Mouse (Mus musculus) heart, embryonic 11.5 days (tissue): ENCODE results near the gene Nrxn2. TPM values are rescaled to one million over a fixed set of nuclear protein-coding genes. Genes with fewer than 3 reads are reported as not detected.

Source experiments
- ATAC-seq: fragments of 200-750 bp; cut with Nextera tagmentation; replicated peaks from 2 replicates; pipeline ENCODE4 v1.8.0; 2017; ENCODE audit warnings: moderate library complexity; ENCODE audit not compliant: insufficient number of reproducible peaks, low FRiP score, low TSS enrichment
- H3K27ac ChIP-seq: fragments of 300-500 bp; sonication (generic); 2 replicates; pipeline ENCODE4 v1.5.1; 2014; ENCODE audit warnings: mild to moderate bottlenecking, low read depth, low read length
- H3K27me3 ChIP-seq: fragments of 300-500 bp; sonication (generic); 2 replicates; pipeline ENCODE4 v1.6.1; 2014; ENCODE audit warnings: mild to moderate bottlenecking, low read length, mixed read lengths; ENCODE audit not compliant: control insufficient read depth, insufficient read depth
- H3K36me3 ChIP-seq: fragments of 300-500 bp; sonication (generic); 2 replicates; pipeline ENCODE4 v1.6.1; 2014; ENCODE audit warnings: mild to moderate bottlenecking, low read length, moderate library complexity, mixed read lengths; ENCODE audit not compliant: control insufficient read depth, insufficient read depth
- H3K4me1 ChIP-seq: fragments of 300-500 bp; sonication (generic); 2 replicates; pipeline ENCODE4 v1.6.1; 2014; ENCODE audit warnings: low read length; ENCODE audit not compliant: control insufficient read depth, insufficient read depth
- H3K4me2 ChIP-seq: fragments of 300-500 bp; sonication (generic); 2 replicates; pipeline ENCODE4 v1.6.1; 2014; ENCODE audit warnings: mild to moderate bottlenecking, moderate library complexity
- H3K4me3 ChIP-seq: fragments of 300-500 bp; sonication (generic); 2 replicates; pipeline ENCODE4 v1.5.1; 2014; ENCODE audit warnings: low read depth, low read length
- H3K9ac ChIP-seq: fragments of 300-500 bp; sonication (generic); 2 replicates; pipeline ENCODE4 v1.6.1; 2014; ENCODE audit warnings: mild to moderate bottlenecking, low read depth, low read length, moderate library complexity
- H3K9me3 ChIP-seq: fragments of 300-500 bp; sonication (generic); replicated peaks from 2 replicates; pipeline ENCODE4 v1.6.1; 2016; ENCODE audit warnings: low read length; ENCODE audit not compliant: control insufficient read depth
- WGBS: fragments of 180-500 bp; shearing (Covaris S2); extraction: QIAGEN DNeasy Blood & Tissue Kit; methylation state at CpG from one replicate; pipeline ENCODE4 v1.1.7; 2014; ENCODE audit not compliant: insufficient replicate concordance; 5-methylcytosine and 5-hydroxymethylcytosine counted together
- polyA plus RNA-seq: library from polyadenylated mRNA; unstranded; fragments of >200 nt; fragmentation: Nextera tagmentation; extraction: Ambion mirVana; gene quantifications from 2 replicates; pipeline ENCODE4 v1.2.1, GENCODE M21; 2014

Gene Nrxn2
- polyA plus RNA-seq, 1 experiment from 2014 or later, result 1.6 TPM

DNA sequence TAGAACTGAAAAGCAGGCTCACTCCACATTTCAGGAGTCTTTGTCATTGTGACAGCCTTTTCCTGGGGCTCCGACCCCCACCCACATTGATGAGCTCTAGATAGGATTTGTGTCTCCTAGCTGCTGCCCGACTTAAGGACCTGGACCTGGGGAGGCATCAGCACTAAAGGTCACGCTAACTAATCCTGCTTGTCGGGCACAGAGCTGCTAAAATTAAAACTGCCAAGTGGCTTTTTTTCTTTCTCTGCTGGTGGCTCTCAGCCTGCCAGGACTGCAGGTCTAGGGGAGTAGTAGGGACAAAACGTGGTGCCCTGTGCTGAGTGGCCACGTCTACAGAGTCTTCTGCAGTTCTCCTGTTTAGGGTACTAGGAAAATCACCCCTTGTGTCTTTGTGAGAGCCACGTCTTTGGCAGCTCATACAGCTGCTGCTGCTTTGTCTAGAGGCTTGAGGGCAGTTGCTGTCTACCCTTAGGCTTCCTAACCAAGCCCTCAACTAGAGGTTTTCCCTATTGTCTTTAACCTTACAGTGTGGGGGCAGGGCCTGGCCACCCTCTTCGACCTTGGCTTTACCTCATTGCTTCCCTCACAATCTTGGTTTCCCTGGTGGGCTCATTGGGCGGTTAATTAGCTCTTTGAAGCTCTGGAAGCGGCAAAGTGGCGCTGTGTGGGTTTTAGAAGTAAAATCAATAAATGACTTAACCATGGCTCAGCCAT lies 41.0 kb upstream of the Nrxn2 start:
- Histone ChIP-seq H3K27ac (no peak overlapping the region), H3K4me1 (peaks cover 11% of the 10 kb centered on the region), H3K36me3 (peaks cover 51% of the 10 kb centered on the region), H3K27me3 (no peaks in the 10 kb centered on the region), H3K9ac (no peak overlapping the region), H3K9me3 (no peaks in the 10 kb centered on the region), H3K4me2 (no peak overlapping the region), H3K4me3 (no peak overlapping the region)
- 77% methylated on average over 11 of the region's 11 CpGs for WGBS
- ATAC-seq, result no peak

DNA sequence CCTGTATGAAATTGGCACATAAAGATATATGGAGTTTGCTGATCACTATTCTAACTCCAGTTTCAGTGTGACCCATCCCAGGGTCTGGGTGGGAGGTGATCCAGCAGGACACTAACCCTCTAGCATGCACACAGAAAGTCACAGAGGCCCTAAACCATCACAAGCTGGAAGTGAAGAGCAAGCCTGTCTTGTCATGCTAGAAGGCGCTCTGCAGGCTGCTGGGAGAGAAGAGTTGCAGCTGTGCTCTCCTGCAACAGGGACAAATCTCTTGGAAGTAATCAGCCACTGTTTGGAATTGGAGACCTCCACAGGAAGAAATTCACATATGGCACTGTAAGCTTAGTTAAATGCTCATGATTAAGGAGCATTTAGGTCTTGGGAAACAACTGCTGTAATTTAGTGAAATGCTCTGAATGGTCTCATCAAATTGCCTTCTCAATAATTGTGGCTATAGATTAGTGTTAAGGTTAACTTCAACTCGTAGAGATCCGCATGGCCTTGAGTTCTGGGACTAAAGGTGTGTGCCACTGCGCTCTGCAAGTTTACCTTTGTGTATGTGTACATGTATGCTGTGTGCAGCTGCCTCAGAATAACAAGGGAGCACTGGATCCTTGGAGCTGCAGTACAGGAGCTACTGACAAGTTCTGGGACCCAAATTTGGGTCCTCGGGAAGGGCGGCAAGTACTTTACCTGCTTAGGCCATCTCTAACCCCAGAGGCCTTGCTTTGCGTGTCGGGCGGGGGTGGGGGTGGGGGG lies 37.9 kb upstream of the Nrxn2 start:
- Histone ChIP-seq H3K4me1 (peaks cover 26% of the 10 kb centered on the region), H3K4me2 (no peak overlapping the region), H3K4me3 (no peak overlapping the region), H3K36me3 (peaks cover 23% of the 10 kb centered on the region), H3K27me3 (no peaks in the 10 kb centered on the region), H3K9me3 (no peaks in the 10 kb centered on the region), H3K9ac (no peak overlapping the region), H3K27ac (no peak overlapping the region)
- 89% methylated on average over 9 of the region's 9 CpGs for WGBS
- ATAC-seq, result no peak

DNA sequence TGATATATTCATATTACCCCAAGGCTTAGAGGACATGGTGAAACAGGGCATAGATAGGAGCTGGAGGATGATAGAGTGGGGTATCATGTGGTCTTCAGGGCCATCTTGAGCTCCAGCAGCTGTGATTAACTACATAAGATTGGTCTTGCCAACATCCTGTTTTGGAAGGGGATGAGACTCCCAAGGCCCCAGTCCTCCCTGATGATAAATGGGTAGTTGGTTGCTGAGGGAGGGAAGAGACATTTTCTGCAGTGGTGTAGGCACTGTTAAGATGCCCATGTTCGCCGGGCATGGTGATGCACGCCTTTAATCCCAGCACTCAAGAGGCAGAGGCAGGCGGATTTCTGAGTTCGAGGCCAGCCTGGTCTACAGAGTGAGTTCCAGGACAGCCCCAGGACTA lies 37.3 kb upstream of the Nrxn2 start:
- 96% methylated on average over 5 of the region's 5 CpGs for WGBS
- H3K27me3 ChIP-seq, result no peaks in the 10 kb centered on the region
- no peak overlapping the region for H3K27ac ChIP-seq

DNA sequence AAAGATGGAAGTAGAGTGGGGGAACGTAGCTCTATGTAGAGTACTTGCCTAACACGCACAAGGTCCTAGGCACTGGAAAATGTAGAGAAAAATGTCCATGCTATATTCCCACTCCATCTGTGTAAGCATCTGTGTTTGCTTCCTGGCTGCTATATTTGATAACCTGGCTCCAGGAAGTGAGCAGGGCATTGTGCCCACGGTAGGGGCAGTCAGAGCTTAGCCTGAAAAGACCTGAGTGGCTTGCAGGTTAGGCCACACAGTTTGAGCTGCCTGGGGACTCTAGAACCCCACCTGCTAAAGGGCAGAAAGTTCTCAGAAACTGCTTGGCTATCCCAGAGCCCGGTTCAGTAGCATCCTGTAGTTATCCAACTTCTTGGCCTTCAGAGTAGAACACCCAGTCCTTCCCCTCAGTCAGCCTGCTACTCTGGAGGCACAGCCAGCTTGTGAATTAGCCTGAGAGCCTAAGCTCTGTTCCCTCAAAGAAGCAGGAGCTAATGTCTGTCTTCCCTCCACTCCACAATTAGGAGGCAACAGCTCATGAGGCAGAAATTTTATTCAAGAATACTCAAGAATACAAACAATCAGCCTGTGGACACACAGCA lies 36.1 kb upstream of the Nrxn2 start:
- Histone ChIP-seq H3K27me3 (no peaks in the 10 kb centered on the region), H3K36me3 (peaks cover 10% of the 10 kb centered on the region), H3K4me3 (no peak overlapping the region), H3K27ac (peak overlapping the region; percentile 22; the same call in 1 of the 2 replicates), H3K4me1 (peaks cover 34% of the 10 kb centered on the region), H3K9me3 (no peaks in the 10 kb centered on the region), H3K9ac (no peak overlapping the region), H3K4me2 (no peak overlapping the region)
- no peak for ATAC-seq
- 70% methylated on average over 4 of the region's 4 CpGs for WGBS

More for the DNA sequence above, 37.3 kb upstream of the Nrxn2 start:
- Histone ChIP-seq H3K9ac (no peak overlapping the region), H3K4me3 (no peak overlapping the region), H3K4me2 (no peak overlapping the region), H3K4me1 (peaks cover 32% of the 10 kb centered on the region), H3K36me3 (peaks cover 17% of the 10 kb centered on the region), H3K9me3 (no peaks in the 10 kb centered on the region)
- ATAC-seq, result no peak

DNA sequence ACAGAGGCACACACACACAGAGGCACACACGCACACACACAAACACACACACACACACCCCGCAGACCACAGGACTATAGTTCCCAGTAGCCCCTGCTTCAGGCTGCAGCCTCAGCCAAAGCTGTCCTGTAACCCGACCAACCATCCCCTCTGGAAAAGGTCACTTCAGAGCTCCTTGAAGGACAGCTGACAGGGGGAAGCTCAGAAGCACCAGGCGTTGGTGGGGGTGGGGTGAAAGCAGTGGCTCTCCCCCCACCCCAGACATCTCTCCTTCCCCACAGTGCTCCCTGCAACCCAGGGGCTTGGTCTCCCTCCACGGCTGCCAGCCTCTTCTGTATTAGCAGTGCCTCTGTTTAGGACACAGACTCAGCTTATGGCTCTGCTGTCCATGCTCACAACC lies 35.1 kb upstream of the Nrxn2 start:
- H3K4me3 ChIP-seq, result no peak overlapping the region
- H3K27ac ChIP-seq, result peak overlapping the region; percentile 90
- H3K9me3 ChIP-seq, result no peaks in the 10 kb centered on the region
- H3K4me2 ChIP-seq, result peak overlapping the region; percentile 82
- H3K4me1 ChIP-seq, result peaks cover 34% of the 10 kb centered on the region
- no peak for ATAC-seq
- no peaks in the 10 kb centered on the region for H3K27me3 ChIP-seq
- H3K36me3 ChIP-seq, result peaks cover 1% of the 10 kb centered on the region; the same call in 1 of the 2 replicates
- WGBS, result 36% methylated on average over 5 of the region's 5 CpGs
- no peak overlapping the region for H3K9ac ChIP-seq

DNA sequence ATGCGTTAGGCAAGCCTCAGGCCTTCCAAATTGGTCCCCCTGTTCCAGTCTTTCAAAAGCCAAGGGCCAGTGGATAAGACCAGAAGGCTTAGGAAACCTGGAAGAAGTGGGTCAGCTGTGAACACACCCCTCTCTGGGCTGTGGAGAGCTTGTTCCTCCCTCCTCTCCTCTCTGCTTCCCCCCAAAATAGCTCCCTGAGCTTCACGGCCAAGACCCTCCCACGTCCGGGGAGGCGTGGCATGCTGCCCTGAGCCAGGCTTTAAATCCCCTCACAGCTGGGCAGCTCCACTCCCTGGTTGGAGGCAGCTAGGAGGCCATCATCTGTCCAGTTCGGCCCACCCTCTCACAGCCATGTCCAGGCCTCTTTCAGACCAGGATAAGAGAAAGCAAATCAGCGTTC lies 34.4 kb upstream of the Nrxn2 start, which contains the start of gene Pygm:
Gene Pygm, plus strand, starts transcription at position 272 of the 400 bp plus-strand sequence.
- peak within 1 kb of the TSS; percentile 48 for H3K4me3 ChIP-seq
- H3K36me3 ChIP-seq, result peaks cover under 1% of the 10 kb centered on the region; the same call in 1 of the 2 replicates
- peaks cover 34% of the 10 kb centered on the region for H3K4me1 ChIP-seq
- ATAC-seq, result peak; percentile 60
- peak within 1 kb of the TSS; percentile 90 for H3K27ac ChIP-seq
- H3K27me3 ChIP-seq, result no peaks in the 10 kb centered on the region
- 9% methylated on average over 7 of the region's 7 CpGs for WGBS
- no peaks in the 10 kb centered on the region for H3K9me3 ChIP-seq
- H3K9ac ChIP-seq, result peak within 1 kb of the TSS; percentile 71
- peak within 1 kb of the TSS; percentile 82 for H3K4me2 ChIP-seq

DNA sequence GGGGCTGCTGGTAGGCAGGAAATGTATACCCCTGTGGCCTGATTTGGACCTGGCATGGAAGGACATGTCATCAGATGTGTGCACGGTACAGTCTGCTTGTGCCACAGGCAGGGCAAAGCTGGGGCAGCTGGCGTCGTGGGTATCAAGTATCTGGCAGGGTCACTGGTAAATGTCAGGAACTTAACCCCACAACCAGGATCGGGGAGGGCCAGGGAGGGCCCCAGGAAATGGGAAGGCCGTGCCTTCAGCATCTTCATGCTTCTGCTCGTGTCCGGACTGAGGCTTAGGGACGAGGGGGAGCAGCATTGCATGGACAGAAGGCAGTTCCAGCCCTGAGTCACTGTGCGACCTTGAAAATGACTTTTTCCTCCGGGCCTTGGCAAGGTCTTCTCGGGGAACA lies 33.6 kb upstream of the Nrxn2 start:
- Histone ChIP-seq H3K36me3 (peaks cover 7% of the 10 kb centered on the region; the same call in 1 of the 2 replicates), H3K4me2 (peak overlapping the region; percentile 82), H3K27ac (peak overlapping the region; percentile 90), H3K4me3 (peak overlapping the region; percentile 48), H3K9me3 (no peaks in the 10 kb centered on the region), H3K27me3 (no peaks in the 10 kb centered on the region), H3K4me1 (peaks cover 40% of the 10 kb centered on the region), H3K9ac (peak overlapping the region; percentile 71)
- 41% methylated on average over 11 of the region's 11 CpGs for WGBS
- ATAC-seq, result no peak

DNA sequence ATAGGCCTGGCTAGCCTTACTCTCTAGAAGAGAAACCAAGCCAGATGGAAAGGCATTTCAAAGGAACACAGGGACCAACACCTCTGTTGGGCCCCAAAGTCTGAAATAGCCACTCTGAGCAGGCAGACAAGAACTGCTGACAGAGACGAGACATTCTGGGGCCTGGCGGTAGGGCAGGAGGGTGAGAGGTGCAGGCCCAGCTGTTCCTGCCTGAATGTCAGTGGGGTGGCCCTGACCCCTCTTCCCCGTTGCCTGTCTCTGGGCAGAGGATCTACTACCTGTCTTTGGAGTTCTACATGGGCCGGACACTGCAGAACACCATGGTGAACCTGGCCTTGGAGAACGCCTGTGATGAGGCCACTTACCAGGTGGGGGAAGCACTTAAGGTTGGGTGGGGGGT lies 33.1 kb upstream of the Nrxn2 start:
- ATAC-seq, result no peak
- WGBS, result 49% methylated on average over 5 of the region's 5 CpGs
- peak overlapping the region; percentile 82 for H3K4me2 ChIP-seq

More for the DNA sequence above, 33.1 kb upstream of the Nrxn2 start:
- Histone ChIP-seq H3K9me3 (no peaks in the 10 kb centered on the region), H3K9ac (peak overlapping the region; percentile 71), H3K27me3 (no peaks in the 10 kb centered on the region), H3K4me1 (peaks cover 40% of the 10 kb centered on the region), H3K4me3 (peak overlapping the region; percentile 48), H3K36me3 (peaks cover 7% of the 10 kb centered on the region; the same call in 1 of the 2 replicates), H3K27ac (peak overlapping the region; percentile 90)
